Mouse (Mus musculus): Measurements from ENCODE around the gene Gm13287. TPM values are rescaled to one million over a fixed set of nuclear protein-coding genes. Genes with fewer than 3 reads are reported as not detected.
"Not testable (repeated sequence)": the region's sequence is repeated elsewhere in the genome, so short reads cannot be mapped to it uniquely, and the experiment has no call there.

Gm13287 gene
- polyA plus RNA-seq (2015; fragmentation: Nextera tagmentation; extraction: Ambion mirVana), result not detected in 2 replicates

DNA sequence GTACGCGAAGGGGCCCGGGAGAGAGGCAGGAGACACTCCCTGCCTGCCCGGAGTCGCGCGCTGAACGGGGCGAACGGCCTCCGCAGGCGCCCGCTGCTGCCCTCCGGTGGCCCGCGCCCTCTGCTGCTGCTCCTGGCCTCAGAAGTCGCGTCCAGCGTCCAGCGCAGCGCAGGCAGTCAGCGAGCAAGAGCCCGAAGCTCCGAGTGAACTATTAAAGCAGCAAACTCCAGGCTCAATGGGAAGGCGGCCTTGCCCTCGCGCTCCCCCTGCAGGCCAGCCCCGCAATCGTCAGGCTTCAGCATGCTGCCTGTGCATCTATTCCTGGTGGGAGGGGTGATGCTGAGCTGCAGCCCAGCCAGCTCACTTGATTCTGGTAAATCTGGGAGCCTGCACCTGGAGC is at the start of gene Gm13287:
Gene Gm13287 (plus strand): TSS at position 301 of the 400 bp plus-strand sequence.
- H3K36me3 ChIP-seq (ENCODE audit: control insufficient read depth, insufficient read depth); H3K27ac ChIP-seq (ENCODE audit: low read depth, low read length); H3K4me3 ChIP-seq (ENCODE audit: low read depth, low read length); H3K9ac ChIP-seq (ENCODE audit: low read depth, low read length); ATAC-seq; H3K27me3 ChIP-seq (replicated peaks; ENCODE audit: control insufficient read depth, insufficient read depth, low read length); H3K4me1 ChIP-seq (replicated peaks; ENCODE audit: control insufficient read depth, insufficient read depth, low read length); H3K4me2 ChIP-seq (replicated peaks; ENCODE audit: low read depth); H3K9me3 ChIP-seq (ENCODE audit: control insufficient read depth): not testable (repeated sequence)
- no CpG with 5 or more reads among the region's 29 CpGs for WGBS

DNA sequence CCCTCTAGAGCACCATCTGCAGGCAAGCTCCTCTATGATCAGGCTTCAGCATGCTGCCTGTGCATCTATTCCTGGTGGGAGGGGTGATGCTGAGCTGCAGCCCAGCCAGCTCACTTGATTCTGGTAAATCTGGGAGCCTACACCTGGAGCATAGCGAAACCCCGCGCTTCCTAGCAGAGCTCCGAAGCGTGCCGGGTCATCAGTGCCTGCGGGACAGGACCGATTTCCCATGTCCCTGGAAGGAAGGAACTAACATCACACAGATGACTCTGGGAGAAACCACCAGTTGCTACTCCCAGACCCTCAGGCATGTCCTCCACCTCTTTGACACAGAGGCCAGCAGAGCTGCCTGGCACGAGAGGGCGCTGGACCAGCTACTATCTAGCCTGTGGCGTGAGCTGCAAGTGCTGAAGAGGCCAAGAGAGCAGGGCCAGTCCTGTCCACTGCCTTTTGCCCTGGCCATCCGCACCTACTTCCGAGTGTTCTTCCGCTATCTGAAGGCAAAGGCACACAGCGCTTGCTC is 48.2 kb upstream of the Gm13287 start, which contains the start of gene Gm13271:
Gene Gm13271 (plus strand): TSS at position 51 of the 523 bp plus-strand sequence.
- H3K4me1 ChIP-seq (replicated peaks; ENCODE audit: control insufficient read depth, insufficient read depth, low read length); H3K36me3 ChIP-seq (ENCODE audit: control insufficient read depth, insufficient read depth); H3K4me3 ChIP-seq (ENCODE audit: low read depth, low read length); ATAC-seq; H3K9me3 ChIP-seq (ENCODE audit: control insufficient read depth); H3K27ac ChIP-seq (ENCODE audit: low read depth, low read length); H3K4me2 ChIP-seq (replicated peaks; ENCODE audit: low read depth); H3K27me3 ChIP-seq (replicated peaks; ENCODE audit: control insufficient read depth, insufficient read depth, low read length); H3K9ac ChIP-seq (ENCODE audit: low read depth, low read length): not testable (repeated sequence)
- 75% methylated on average over 14 of the region's 15 CpGs for WGBS
- TF ChIP-seq CTCF (IDR thresholded peaks at IDR 0.05; ENCODE audit: low read depth), result peak; percentile 17; the same call in 1 of the 2 replicates

DNA sequence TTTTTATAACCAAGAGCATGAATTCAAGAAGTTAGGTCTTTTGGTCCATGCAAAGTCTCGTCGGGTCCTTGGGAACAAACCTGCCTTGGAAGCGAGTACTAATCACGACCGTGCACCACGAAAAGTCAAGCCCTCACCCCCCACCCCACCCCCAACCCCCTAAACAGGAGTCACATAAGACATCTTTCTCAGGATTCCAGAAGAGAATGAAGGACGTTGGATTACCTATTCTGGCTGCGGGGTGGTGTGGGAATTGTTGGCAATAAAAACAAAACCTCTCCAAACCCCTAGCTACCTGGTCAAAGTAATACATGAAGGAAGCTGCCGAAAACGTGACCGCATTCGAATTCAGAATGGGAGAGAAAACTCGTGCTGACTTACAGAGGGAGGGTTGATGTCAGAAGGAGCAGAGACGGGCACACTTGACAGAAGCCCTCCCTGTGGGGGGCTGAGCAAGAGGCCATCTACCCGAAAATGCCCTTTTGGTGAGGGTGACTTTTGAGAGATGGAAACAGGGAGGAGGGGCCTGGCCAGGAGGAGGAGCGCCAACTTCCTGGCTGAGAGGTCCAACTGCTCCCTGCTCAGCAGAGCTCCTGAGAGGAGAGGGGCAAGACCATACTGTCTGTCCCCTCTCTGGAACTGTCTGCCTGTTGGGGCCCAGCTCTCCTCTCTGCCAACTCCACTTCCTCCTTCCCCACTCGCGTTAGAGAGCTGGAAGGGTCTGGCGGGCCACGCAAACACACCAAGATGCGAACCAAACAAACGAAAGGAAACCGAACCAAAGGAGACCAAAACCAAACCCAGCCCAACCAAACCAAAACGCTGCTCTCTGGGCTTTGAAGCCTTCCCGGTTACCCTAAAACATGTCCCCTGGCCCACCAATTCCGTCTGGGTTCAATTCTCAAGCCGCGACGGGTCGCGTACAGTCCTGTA is 46.2 kb upstream of the Gm13287 start:
- peak overlapping the region; percentile 91 for H3K27ac ChIP-seq (ENCODE audit: low read depth, low read length)
- H3K4me3 ChIP-seq (ENCODE audit: low read depth, low read length), result peak overlapping the region; percentile 48
- H3K27me3 ChIP-seq (replicated peaks; ENCODE audit: control insufficient read depth, insufficient read depth, low read length); H3K36me3 ChIP-seq (ENCODE audit: control insufficient read depth, insufficient read depth); H3K9me3 ChIP-seq (ENCODE audit: control insufficient read depth); ATAC-seq; H3K4me1 ChIP-seq (replicated peaks; ENCODE audit: control insufficient read depth, insufficient read depth, low read length): not testable (repeated sequence)
- peak overlapping the region; percentile 68 for H3K9ac ChIP-seq (ENCODE audit: low read depth, low read length)
- WGBS, result 9% methylated on average over 28 of the region's 31 CpGs
- peak overlapping the region; percentile 85 for H3K4me2 ChIP-seq (replicated peaks; ENCODE audit: low read depth)

DNA sequence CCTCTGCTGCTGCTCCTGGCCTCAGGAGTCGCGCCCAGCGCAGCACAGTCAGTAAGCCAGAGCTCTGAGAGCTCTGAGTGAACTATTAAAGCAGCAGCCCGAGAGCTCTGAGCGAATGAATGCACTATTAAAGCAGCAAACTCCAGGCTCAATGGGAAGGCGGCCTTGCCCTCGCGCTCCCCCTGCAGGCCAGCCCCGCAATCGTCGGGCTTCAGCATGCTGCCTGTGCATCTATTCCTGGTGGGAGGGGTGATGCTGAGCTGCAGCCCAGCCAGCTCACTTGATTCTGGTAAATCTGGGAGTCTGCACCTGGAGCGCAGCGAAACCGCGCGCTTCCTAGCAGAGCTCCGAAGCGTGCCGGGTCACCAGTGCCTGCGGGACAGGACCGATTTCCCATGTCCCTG is 45.4 kb upstream of the Gm13287 start:
- peak overlapping the region; percentile 68; the same call in 1 of the 2 replicates for H3K9ac ChIP-seq (ENCODE audit: low read depth, low read length)
- WGBS, result 0% methylated on average over 18 of the region's 21 CpGs
- H3K4me3 ChIP-seq (ENCODE audit: low read depth, low read length), result peak overlapping the region; percentile 48
- peak; percentile 77 for TF ChIP-seq CTCF (IDR thresholded peaks at IDR 0.05; ENCODE audit: low read depth)
- H3K27ac ChIP-seq (ENCODE audit: low read depth, low read length), result peak overlapping the region; percentile 91; the same call in 1 of the 2 replicates
- H3K4me2 ChIP-seq (replicated peaks; ENCODE audit: low read depth), result peak overlapping the region; percentile 85
- not testable (repeated sequence) for H3K36me3 ChIP-seq (ENCODE audit: control insufficient read depth, insufficient read depth); H3K27me3 ChIP-seq (replicated peaks; ENCODE audit: control insufficient read depth, insufficient read depth, low read length); H3K4me1 ChIP-seq (replicated peaks; ENCODE audit: control insufficient read depth, insufficient read depth, low read length); H3K9me3 ChIP-seq (ENCODE audit: control insufficient read depth)
- ATAC-seq, result peak; percentile 100

DNA sequence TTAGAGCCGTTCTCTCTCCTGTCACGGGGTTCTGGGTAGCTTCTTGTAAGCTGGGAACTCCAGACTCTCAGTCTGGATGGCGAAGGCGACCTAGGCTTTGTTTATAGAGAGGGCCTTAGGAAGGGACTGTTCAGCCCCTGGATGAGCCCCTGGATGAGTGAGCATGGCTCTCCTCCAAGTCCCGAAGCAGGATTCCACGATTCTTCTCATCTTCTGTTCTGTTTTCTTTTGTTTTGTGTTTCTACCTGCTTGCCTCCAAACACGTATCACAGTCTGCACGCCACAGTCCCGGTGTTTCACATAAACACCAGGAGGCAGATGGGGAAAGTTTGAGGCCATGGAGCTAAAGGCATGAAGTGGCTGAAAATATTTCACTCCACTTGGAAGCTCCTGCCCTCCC is 44.3 kb upstream of the Gm13287 start:
- not testable (repeated sequence) for H3K4me1 ChIP-seq (replicated peaks; ENCODE audit: control insufficient read depth, insufficient read depth, low read length); H3K4me2 ChIP-seq (replicated peaks; ENCODE audit: low read depth); H3K27me3 ChIP-seq (replicated peaks; ENCODE audit: control insufficient read depth, insufficient read depth, low read length); ATAC-seq; H3K9ac ChIP-seq (ENCODE audit: low read depth, low read length); H3K27ac ChIP-seq (ENCODE audit: low read depth, low read length); H3K36me3 ChIP-seq (ENCODE audit: control insufficient read depth, insufficient read depth); H3K4me3 ChIP-seq (ENCODE audit: low read depth, low read length); H3K9me3 ChIP-seq (ENCODE audit: control insufficient read depth)
- WGBS, result 85% methylated on average over 7 of the region's 9 CpGs

DNA sequence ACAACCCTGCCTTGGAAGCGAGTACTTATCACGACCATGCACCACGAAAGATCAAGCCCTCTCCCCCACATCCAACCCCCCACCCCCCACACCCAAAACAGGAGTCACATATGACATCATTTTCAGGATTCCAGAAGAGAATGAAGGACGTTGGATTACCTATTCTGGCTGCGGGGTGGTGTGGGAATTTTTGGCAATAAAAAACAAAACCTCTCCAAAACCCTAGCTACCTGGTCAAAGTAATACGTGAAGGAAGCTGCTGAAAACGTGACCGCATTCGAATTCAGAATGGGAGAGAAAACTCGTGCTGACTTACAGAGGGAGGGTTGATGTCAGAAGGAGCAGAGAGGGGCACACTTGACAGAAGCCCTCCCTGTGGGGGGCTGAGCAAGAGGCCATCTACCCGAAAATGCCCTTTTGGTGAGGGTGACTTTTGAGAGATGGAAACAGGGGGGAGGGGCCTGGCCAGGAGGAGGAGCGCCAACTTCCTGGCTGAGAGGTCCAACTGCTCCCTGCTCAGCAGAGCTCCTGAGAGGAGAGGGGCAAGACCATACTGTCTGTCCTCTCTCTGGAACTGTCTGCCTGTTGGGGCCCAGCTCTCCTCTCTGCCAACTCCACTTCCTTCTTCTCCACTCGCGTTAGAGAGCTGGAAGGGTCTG is 43.3 kb upstream of the Gm13287 start, which contains the start of gene Gm13283:
Gene Gm13283 (plus strand): TSS at position 510 of the 659 bp plus-strand sequence.
- peak within 1 kb of the TSS; percentile 24 for H3K4me3 ChIP-seq (ENCODE audit: low read depth, low read length)
- H3K27ac ChIP-seq (ENCODE audit: low read depth, low read length), result peak within 1 kb of the TSS; percentile 54; the same call in 1 of the 2 replicates
- H3K9me3 ChIP-seq (ENCODE audit: control insufficient read depth); H3K27me3 ChIP-seq (replicated peaks; ENCODE audit: control insufficient read depth, insufficient read depth, low read length); H3K4me1 ChIP-seq (replicated peaks; ENCODE audit: control insufficient read depth, insufficient read depth, low read length); H3K36me3 ChIP-seq (ENCODE audit: control insufficient read depth, insufficient read depth); ATAC-seq; H3K9ac ChIP-seq (ENCODE audit: low read depth, low read length): not testable (repeated sequence)
- 36% methylated on average over 6 of the region's 14 CpGs for WGBS
- H3K4me2 ChIP-seq (replicated peaks; ENCODE audit: low read depth), result peak within 1 kb of the TSS; percentile 52

Data from intestine, postnatal 0 days (tissue).